Mouse (Mus musculus) heart, embryonic 13.5 days (tissue): ENCODE data around the gene Lmnb2. TPM values are rescaled to one million over a fixed set of nuclear protein-coding genes. Genes with fewer than 3 reads are reported as not detected.

Source experiments
- ATAC-seq: fragments of 200-750 bp; cut with Nextera tagmentation; 2 replicates; pipeline ENCODE4 v1.8.0; 2017; ENCODE audit warnings: moderate TSS enrichment; ENCODE audit not compliant: insufficient number of reproducible peaks, low FRiP score, low TSS enrichment; ENCODE audit errors: extremely low read depth
- H3K27ac ChIP-seq: fragments of 300-500 bp; sonication (generic); replicated peaks from 2 replicates; pipeline ENCODE4 v1.5.1; 2015; ENCODE audit warnings: moderate library complexity, mild to moderate bottlenecking, inconsistent platforms
- H3K27me3 ChIP-seq: fragments of 300-500 bp; sonication (generic); replicated peaks from 2 replicates; pipeline ENCODE4 v1.6.1; 2015; ENCODE audit warnings: mild to moderate bottlenecking, inconsistent platforms
- H3K36me3 ChIP-seq: fragments of 300-500 bp; sonication (generic); 2 replicates; pipeline ENCODE4 v1.6.1; 2015; ENCODE audit warnings: mild to moderate bottlenecking, inconsistent platforms
- H3K4me1 ChIP-seq: fragments of 300-500 bp; sonication (generic); 2 replicates; pipeline ENCODE4 v1.6.1; 2015; ENCODE audit warnings: inconsistent platforms
- H3K4me2 ChIP-seq: fragments of 300-500 bp; sonication (generic); 2 replicates; pipeline ENCODE4 v1.6.1; 2015; ENCODE audit warnings: inconsistent platforms, mild to moderate bottlenecking, moderate library complexity
- H3K4me3 ChIP-seq: fragments of 300-500 bp; sonication (generic); 2 replicates; pipeline ENCODE4 v1.5.1; 2015; ENCODE audit warnings: moderate library complexity, mild to moderate bottlenecking, inconsistent platforms
- H3K9ac ChIP-seq: fragments of 300-500 bp; sonication (generic); 2 replicates; pipeline ENCODE4 v1.6.1; 2015; ENCODE audit warnings: inconsistent platforms, mild to moderate bottlenecking, moderate library complexity
- H3K9me3 ChIP-seq: fragments of 300-500 bp; sonication (generic); 2 replicates; pipeline ENCODE4 v1.6.1; 2016; ENCODE audit warnings: inconsistent platforms
- WGBS: fragments of 180-500 bp; shearing (Covaris S2); methylation state at CpG from one replicate; pipeline ENCODE4 v1.1.7; 2015; ENCODE audit warnings: mixed read lengths; 5-methylcytosine and 5-hydroxymethylcytosine counted together
- polyA plus RNA-seq: library from polyadenylated mRNA; unstranded; fragments of >200 nt; fragmentation: Nextera tagmentation; extraction: Ambion mirVana; gene quantifications from 2 replicates; pipeline ENCODE4 v1.2.1, GENCODE M21; 2015

Lmnb2 gene
- polyA plus RNA-seq, 1 experiment from 2014 or later = 24.8 TPM

GRCm38 (mm10) chr10:80870993-80871392 lies 47.1 kb downstream of the Lmnb2 start:
- H3K36me3 ChIP-seq = peaks cover 26% of the 10 kb centered on the region
- WGBS = 83% methylated on average over 1 of the region's 6 CpGs
- H3K4me3 ChIP-seq = no peak overlapping the region
- H3K4me2 ChIP-seq = no peak overlapping the region
- H3K27ac ChIP-seq = no peak overlapping the region
- H3K27me3 ChIP-seq = peaks cover 26% of the 10 kb centered on the region
- H3K9ac ChIP-seq = no peak overlapping the region
- no peak for ATAC-seq
- no peaks in the 10 kb centered on the region for H3K4me1 ChIP-seq
- H3K9me3 ChIP-seq = no peaks in the 10 kb centered on the region

- Histone ChIP-seq H3K27me3 (no peaks in the 10 kb centered on the region), H3K9me3 (no peaks in the 10 kb centered on the region), H3K36me3 (peaks cover 74% of the 10 kb centered on the region), H3K4me1 (no peaks in the 10 kb centered on the region), H3K4me3 (no peak overlapping the region), H3K27ac (no peak overlapping the region), H3K4me2 (no peak overlapping the region), H3K9ac (no peak overlapping the region)
- WGBS = 89% methylated on average over 16 of the region's 16 CpGs
- ATAC-seq = no peak
These were observed 53.6 kb downstream of the Lmnb2 start for GRCm38 (mm10) chr10:80864446-80864845.

- Histone ChIP-seq H3K9ac (no peak overlapping the region), H3K4me3 (no peak overlapping the region), H3K27me3 (no peaks in the 10 kb centered on the region), H3K4me1 (no peaks in the 10 kb centered on the region), H3K4me2 (peak overlapping the region; percentile 15; the same call in 1 of the 2 replicates), H3K36me3 (peaks cover 61% of the 10 kb centered on the region), H3K9me3 (no peaks in the 10 kb centered on the region), H3K27ac (no peak overlapping the region)
- WGBS = 92% methylated on average over 5 of the region's 5 CpGs
- ATAC-seq = no peak
These were observed 55.7 kb downstream of the Lmnb2 start for GRCm38 (mm10) chr10:80862305-80862704.

- H3K27me3 ChIP-seq = no peaks in the 10 kb centered on the region
- peak; percentile 45 for ATAC-seq
- H3K9me3 ChIP-seq = no peaks in the 10 kb centered on the region
- H3K9ac ChIP-seq = peak overlapping the region; percentile 96; the same call in 1 of the 2 replicates
- peak overlapping the region; percentile 99 for H3K4me2 ChIP-seq
- peaks cover 30% of the 10 kb centered on the region for H3K4me1 ChIP-seq
- WGBS = 69% methylated on average over 7 of the region's 7 CpGs
- H3K36me3 ChIP-seq = peaks cover 25% of the 10 kb centered on the region
- peak overlapping the region; percentile 99 for H3K4me3 ChIP-seq
- peak overlapping the region; percentile 71 for H3K27ac ChIP-seq
These were observed 59.6 kb downstream of the Lmnb2 start for GRCm38 (mm10) chr10:80858350-80858935.

- 43% methylated on average over 3 of the region's 3 CpGs for WGBS
- H3K9me3 ChIP-seq = no peaks in the 10 kb centered on the region
- peak overlapping the region; percentile 96 for H3K9ac ChIP-seq
- H3K27me3 ChIP-seq = no peaks in the 10 kb centered on the region
- ATAC-seq = no peak
- H3K4me2 ChIP-seq = peak overlapping the region; percentile 99
- peak overlapping the region; percentile 99; the same call in 1 of the 2 replicates for H3K4me3 ChIP-seq
- H3K4me1 ChIP-seq = peaks cover 32% of the 10 kb centered on the region
- H3K27ac ChIP-seq = peak overlapping the region; percentile 71
- H3K36me3 ChIP-seq = peaks cover 25% of the 10 kb centered on the region
These were observed 60.2 kb downstream of the Lmnb2 start for GRCm38 (mm10) chr10:80857848-80858247.

GRCm38 (mm10) chr10:80857386-80857785 lies 60.7 kb downstream of the Lmnb2 start:
- Histone ChIP-seq H3K27me3 (no peaks in the 10 kb centered on the region), H3K4me1 (peaks cover 32% of the 10 kb centered on the region), H3K9ac (peak overlapping the region; percentile 96), H3K9me3 (no peaks in the 10 kb centered on the region), H3K4me3 (peak overlapping the region; percentile 99), H3K27ac (peak overlapping the region; percentile 71), H3K4me2 (peak overlapping the region; percentile 99), H3K36me3 (peaks cover 23% of the 10 kb centered on the region)
- ATAC-seq = no peak
- WGBS = 70% methylated on average over 8 of the region's 8 CpGs

GRCm38 (mm10) chr10:80856908-80857307 lies 61.1 kb downstream of the Lmnb2 start:
- Histone ChIP-seq H3K4me2 (peak overlapping the region; percentile 99), H3K4me1 (peaks cover 32% of the 10 kb centered on the region), H3K9me3 (no peaks in the 10 kb centered on the region), H3K9ac (peak overlapping the region; percentile 96), H3K27me3 (no peaks in the 10 kb centered on the region), H3K4me3 (peak overlapping the region; percentile 99), H3K36me3 (peaks cover 23% of the 10 kb centered on the region), H3K27ac (peak overlapping the region; percentile 71)
- ATAC-seq = no peak
- WGBS = 74% methylated on average over 5 of the region's 5 CpGs

GRCm38 (mm10) chr10:80856267-80856666 lies 61.8 kb downstream of the Lmnb2 start:
- Histone ChIP-seq H3K27ac (peak overlapping the region; percentile 71), H3K4me1 (peaks cover 32% of the 10 kb centered on the region), H3K9me3 (no peaks in the 10 kb centered on the region), H3K9ac (peak overlapping the region; percentile 96), H3K4me3 (peak overlapping the region; percentile 99), H3K27me3 (no peaks in the 10 kb centered on the region), H3K36me3 (peaks cover 23% of the 10 kb centered on the region), H3K4me2 (peak overlapping the region; percentile 99)
- WGBS = 68% methylated on average over 3 of the region's 3 CpGs
- no peak for ATAC-seq

GRCm38 (mm10) chr10:80855749-80856073 lies 62.3 kb downstream of the Lmnb2 start:
- Histone ChIP-seq H3K4me1 (peaks cover 32% of the 10 kb centered on the region), H3K27me3 (no peaks in the 10 kb centered on the region), H3K4me2 (peak overlapping the region; percentile 99), H3K9ac (peak overlapping the region; percentile 96), H3K27ac (peak overlapping the region; percentile 71), H3K36me3 (peaks cover 27% of the 10 kb centered on the region), H3K9me3 (no peaks in the 10 kb centered on the region), H3K4me3 (peak overlapping the region; percentile 99)
- WGBS = 23% methylated on average over 11 of the region's 11 CpGs
- no peak; the same call in 1 of the 2 replicates for ATAC-seq

GRCm38 (mm10) chr10:80854913-80855748 lies 62.9 kb downstream of the Lmnb2 start, which contains the start of the genes Lsm7 and Sppl2b:
Gene Lsm7, minus strand, starts transcription at chr10:80855209.
Gene Sppl2b, plus strand, starts transcription at chr10:80855275.
- under 1% methylated on average over 81 of the region's 81 CpGs for WGBS
- Histone ChIP-seq H3K4me3 (peak within 1 kb of the TSS; percentile 99), H3K27ac (peak within 1 kb of the TSS; percentile 71), H3K4me1 (peaks cover 32% of the 10 kb centered on the region), H3K4me2 (peak within 1 kb of the TSS; percentile 99), H3K27me3 (no peaks in the 10 kb centered on the region), H3K9ac (peak within 1 kb of the TSS; percentile 96), H3K36me3 (peaks cover 32% of the 10 kb centered on the region), H3K9me3 (no peaks in the 10 kb centered on the region)
- ATAC-seq = peak; percentile 71; the same call in 1 of the 2 replicates
